Mouse (Mus musculus) kidney, embryonic 16.5 days (tissue): ENCODE measurements around the gene Fam151b. TPM values are rescaled to one million over a fixed set of nuclear protein-coding genes. Genes with fewer than 3 reads are reported as not detected.

Source experiments
- ATAC-seq: fragments of 200-750 bp; cut with Nextera tagmentation; 2 replicates; pipeline ENCODE4 v1.8.0; 2017; ENCODE audit warnings: moderate TSS enrichment; ENCODE audit not compliant: low FRiP score, low TSS enrichment
- H3K27ac ChIP-seq: fragments of 300-500 bp; sonication (generic); 2 replicates; pipeline ENCODE4 v1.5.1; 2014; ENCODE audit warnings: low read length
- H3K27me3 ChIP-seq: fragments of 300-500 bp; sonication (generic); 2 replicates; pipeline ENCODE4 v1.6.1; 2014; ENCODE audit warnings: low read length, control low read depth, mixed read lengths; ENCODE audit not compliant: insufficient read depth
- H3K36me3 ChIP-seq: fragments of 300-500 bp; sonication (generic); 2 replicates; pipeline ENCODE4 v1.6.1; 2014; ENCODE audit warnings: low read length, control low read depth, mixed read lengths; ENCODE audit not compliant: insufficient read depth
- H3K4me1 ChIP-seq: fragments of 300-500 bp; sonication (generic); 2 replicates; pipeline ENCODE4 v1.6.1; 2014; ENCODE audit warnings: low read length, control low read depth, mixed read lengths; ENCODE audit not compliant: insufficient read depth
- H3K4me2 ChIP-seq: fragments of 300-500 bp; sonication (generic); replicated peaks from 2 replicates; pipeline ENCODE4 v1.6.1; 2014; ENCODE audit warnings: low read depth, low read length
- H3K4me3 ChIP-seq: fragments of 300-500 bp; sonication (generic); 2 replicates; pipeline ENCODE4 v1.5.1; 2014; ENCODE audit warnings: mild to moderate bottlenecking, low read length
- H3K9ac ChIP-seq: fragments of 300-500 bp; sonication (generic); replicated peaks from 2 replicates; pipeline ENCODE4 v1.6.1; 2014; ENCODE audit warnings: low read length
- H3K9me3 ChIP-seq: fragments of 300-500 bp; sonication (generic); 2 replicates; pipeline ENCODE4 v1.6.1; 2016; ENCODE audit warnings: low read length, control low read depth
- WGBS: fragments of 180-500 bp; shearing (Covaris S2); extraction: QIAGEN DNeasy Blood & Tissue Kit; methylation state at CpG from one replicate; pipeline ENCODE4 v1.1.7; 2014; 5-methylcytosine and 5-hydroxymethylcytosine counted together
- polyA plus RNA-seq: library from polyadenylated mRNA; unstranded; fragments of >200 nt; fragmentation: Nextera tagmentation; extraction: Ambion mirVana; gene quantifications from 2 replicates; pipeline ENCODE4 v1.2.1, GENCODE M21; 2015

The Fam151b gene
- 0.17 and 0.24 TPM in 2 replicates for polyA plus RNA-seq

GRCm38 (mm10) chr13:92483852-92484463 is at the start of gene Fam151b:
Gene Fam151b, minus strand, starts transcription at chr13:92484015.
- Histone ChIP-seq H3K36me3 (0 out of 2 replicates have a peak, but pooled peaks cover 5% of the 10 kb centered on the region), H3K4me3 (peak within 1 kb of the TSS; percentile 51), H3K27ac (peak within 1 kb of the TSS; percentile 51), H3K9ac (peak within 1 kb of the TSS; percentile 60), H3K27me3 (no peaks in the 10 kb centered on the region), H3K4me1 (no peaks in the 10 kb centered on the region), H3K4me2 (peak within 1 kb of the TSS; percentile 68), H3K9me3 (peaks cover 2% of the 10 kb centered on the region; the same call in 1 of the 2 replicates)
- peak; percentile 100 for ATAC-seq
- WGBS: 4% methylated on average over 19 of the region's 19 CpGs

GRCm38 (mm10) chr13:92532216-92532615 is 48.4 kb upstream of the Fam151b start:
- ATAC-seq: no peak
- no peak overlapping the region for H3K4me2 ChIP-seq
- no peaks in the 10 kb centered on the region for H3K27me3 ChIP-seq
- peaks cover 11% of the 10 kb centered on the region; the same call in 1 of the 2 replicates for H3K4me1 ChIP-seq
- WGBS: 71% methylated on average over 2 of the region's 2 CpGs
- no peak overlapping the region for H3K4me3 ChIP-seq
- H3K36me3 ChIP-seq: no peaks in the 10 kb centered on the region
- no peak overlapping the region for H3K27ac ChIP-seq
- no peaks in the 10 kb centered on the region for H3K9me3 ChIP-seq
- H3K9ac ChIP-seq: no peak overlapping the region

DNA sequence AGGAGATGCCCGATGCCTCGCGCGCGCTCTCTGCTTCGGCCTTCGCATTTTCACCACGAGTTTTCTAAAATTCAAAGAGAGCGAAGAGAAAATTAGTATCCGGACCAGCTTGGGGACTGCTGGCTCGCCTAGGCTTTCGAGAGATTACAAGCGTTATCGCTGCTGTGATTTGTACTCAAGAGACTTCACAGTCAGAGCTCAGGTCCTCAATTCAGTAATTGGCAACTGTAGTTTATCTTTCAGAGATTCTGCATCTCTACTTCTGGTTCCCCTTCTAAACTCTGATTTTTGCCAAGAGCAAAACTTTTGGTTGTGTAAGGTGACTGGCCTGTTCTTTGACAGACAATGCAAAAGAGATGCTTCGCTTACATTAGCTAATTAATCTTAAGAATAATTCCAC is 47.4 kb upstream of the Fam151b start:
- H3K36me3 ChIP-seq: no peaks in the 10 kb centered on the region
- H3K9me3 ChIP-seq: no peaks in the 10 kb centered on the region
- peak overlapping the region; percentile 88 for H3K9ac ChIP-seq
- peak overlapping the region; percentile 98 for H3K27ac ChIP-seq
- peak overlapping the region; percentile 72 for H3K4me3 ChIP-seq
- H3K4me2 ChIP-seq: peak overlapping the region; percentile 76
- no peak for ATAC-seq
- peaks cover 11% of the 10 kb centered on the region; the same call in 1 of the 2 replicates for H3K4me1 ChIP-seq
- 4% methylated on average over 15 of the region's 15 CpGs for WGBS
- no peaks in the 10 kb centered on the region for H3K27me3 ChIP-seq

GRCm38 (mm10) chr13:92530721-92531211 is 47.0 kb upstream of the Fam151b start, which contains the start of gene Zfyve16:
Gene Zfyve16, minus strand, starts transcription at chr13:92530868.
- H3K9ac ChIP-seq: peak within 1 kb of the TSS; percentile 88
- peak within 1 kb of the TSS; percentile 76 for H3K4me2 ChIP-seq
- peaks cover 11% of the 10 kb centered on the region; the same call in 1 of the 2 replicates for H3K4me1 ChIP-seq
- peak within 1 kb of the TSS; percentile 72 for H3K4me3 ChIP-seq
- under 1% methylated on average over 46 of the region's 46 CpGs for WGBS
- ATAC-seq: peak; percentile 99
- H3K9me3 ChIP-seq: no peaks in the 10 kb centered on the region
- no peaks in the 10 kb centered on the region for H3K36me3 ChIP-seq
- H3K27ac ChIP-seq: peak within 1 kb of the TSS; percentile 98
- no peaks in the 10 kb centered on the region for H3K27me3 ChIP-seq

DNA sequence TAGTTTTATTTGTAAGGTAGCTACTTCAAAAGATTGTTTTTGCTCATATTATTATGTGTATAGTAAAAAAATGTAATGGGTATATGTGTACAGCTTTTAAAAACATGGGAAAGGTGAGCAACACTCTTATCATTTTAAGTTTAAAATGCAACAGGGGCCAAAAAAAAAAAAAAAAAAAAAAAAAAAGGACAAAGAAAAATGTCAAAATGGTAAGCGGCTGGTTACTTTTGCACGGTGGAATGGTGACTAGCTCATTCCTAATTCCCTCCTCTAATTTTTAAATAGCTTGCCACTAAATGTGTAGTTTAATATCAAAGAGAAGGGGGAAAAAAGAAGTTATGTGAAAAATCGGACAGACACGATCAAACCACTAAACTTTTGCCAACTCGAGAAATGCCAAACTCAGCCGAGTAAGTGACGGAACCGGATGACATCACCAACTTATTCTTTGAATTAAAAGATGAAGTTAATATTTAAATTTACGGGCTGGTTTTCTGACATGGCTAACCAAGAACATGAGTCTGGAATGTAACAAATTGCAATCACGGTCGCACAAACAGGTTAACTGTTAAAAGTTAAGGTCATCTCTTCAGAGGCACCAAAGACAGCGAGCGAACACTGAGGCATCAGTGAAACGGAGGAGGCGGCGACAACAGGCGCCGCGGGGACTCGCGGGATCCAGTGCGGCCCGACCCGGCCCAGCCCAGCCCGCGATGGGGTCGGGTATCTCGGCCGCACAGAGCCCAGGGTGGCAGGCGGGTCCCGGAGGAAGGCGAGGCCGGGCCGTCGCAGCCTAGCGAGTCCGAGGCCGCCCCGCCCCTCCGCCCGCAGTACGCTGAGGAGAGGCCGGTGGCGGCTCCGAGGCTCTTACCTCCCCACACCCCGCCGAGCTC is 46.3 kb upstream of the Fam151b start:
- peak overlapping the region; percentile 88 for H3K9ac ChIP-seq
- H3K4me2 ChIP-seq: peak overlapping the region; percentile 76
- no peak for ATAC-seq
- no peaks in the 10 kb centered on the region for H3K36me3 ChIP-seq
- H3K4me1 ChIP-seq: peaks cover 11% of the 10 kb centered on the region; the same call in 1 of the 2 replicates
- H3K27me3 ChIP-seq: no peaks in the 10 kb centered on the region
- H3K27ac ChIP-seq: peak overlapping the region; percentile 98
- 2% methylated on average over 44 of the region's 47 CpGs for WGBS
- peak overlapping the region; percentile 72 for H3K4me3 ChIP-seq
- H3K9me3 ChIP-seq: no peaks in the 10 kb centered on the region

GRCm38 (mm10) chr13:92523178-92523813 is 39.5 kb upstream of the Fam151b start:
- Histone ChIP-seq H3K4me2 (no peak overlapping the region), H3K9me3 (no peaks in the 10 kb centered on the region), H3K27me3 (no peaks in the 10 kb centered on the region), H3K9ac (no peak overlapping the region), H3K4me1 (no peaks in the 10 kb centered on the region), H3K36me3 (peaks cover 28% of the 10 kb centered on the region), H3K27ac (no peak overlapping the region), H3K4me3 (no peak overlapping the region)
- no peak for ATAC-seq
- WGBS: 85% methylated on average over 5 of the region's 5 CpGs

DNA sequence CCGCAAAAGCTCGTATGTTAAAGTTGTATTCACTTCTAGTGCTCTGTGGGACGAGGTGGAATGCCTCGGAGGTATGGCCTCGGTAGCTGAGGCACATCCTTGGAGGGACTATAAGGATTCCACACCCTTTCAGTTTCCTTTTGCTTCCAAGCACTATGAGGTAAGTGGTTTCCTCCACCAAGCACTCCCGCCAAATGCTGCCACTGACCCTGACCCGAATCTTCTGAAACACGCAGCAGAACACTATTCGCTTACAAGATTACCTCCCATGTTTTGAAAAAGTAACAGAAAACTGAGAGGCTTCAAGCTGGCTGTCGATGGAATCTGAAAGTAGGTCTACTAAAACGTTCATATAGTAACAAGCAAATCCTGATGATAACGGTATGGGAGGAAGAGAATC is 21.1 kb upstream of the Fam151b start:
- Histone ChIP-seq H3K27me3 (no peaks in the 10 kb centered on the region), H3K4me1 (no peaks in the 10 kb centered on the region), H3K9ac (no peak overlapping the region), H3K27ac (no peak overlapping the region), H3K4me3 (no peak overlapping the region), H3K9me3 (no peaks in the 10 kb centered on the region), H3K36me3 (peaks cover 27% of the 10 kb centered on the region), H3K4me2 (no peak overlapping the region)
- WGBS: 79% methylated on average over 12 of the region's 12 CpGs
- no peak for ATAC-seq

DNA sequence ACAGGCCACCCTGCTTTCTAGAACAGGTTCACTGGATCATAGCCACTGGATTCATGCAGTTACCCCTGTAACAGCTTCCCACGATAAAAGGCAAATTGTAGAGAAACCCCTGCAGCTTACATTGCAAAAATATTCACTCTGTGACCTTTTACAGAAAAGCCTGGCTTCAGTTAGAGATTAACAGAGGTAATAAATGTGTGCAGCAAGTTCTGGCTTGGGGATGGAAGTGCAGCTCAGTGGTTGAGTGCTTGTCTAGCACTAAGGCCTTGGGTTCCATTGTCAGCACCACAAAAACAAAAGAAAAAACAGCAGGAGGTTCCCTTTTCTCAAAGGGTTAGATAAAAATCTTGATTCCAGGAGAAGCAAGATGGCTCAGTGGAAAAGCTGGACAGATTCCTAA is 8.1 kb upstream of the Fam151b start:
- no peak overlapping the region for H3K9ac ChIP-seq
- H3K4me3 ChIP-seq: no peak overlapping the region
- H3K9me3 ChIP-seq: no peaks in the 10 kb centered on the region
- H3K27ac ChIP-seq: no peak overlapping the region
- H3K4me2 ChIP-seq: no peak overlapping the region
- WGBS: 74% methylated on average over 1 of the region's 1 CpGs
- no peaks in the 10 kb centered on the region for H3K27me3 ChIP-seq
- no peaks in the 10 kb centered on the region for H3K4me1 ChIP-seq
- peaks cover 20% of the 10 kb centered on the region for H3K36me3 ChIP-seq
- no peak for ATAC-seq

DNA sequence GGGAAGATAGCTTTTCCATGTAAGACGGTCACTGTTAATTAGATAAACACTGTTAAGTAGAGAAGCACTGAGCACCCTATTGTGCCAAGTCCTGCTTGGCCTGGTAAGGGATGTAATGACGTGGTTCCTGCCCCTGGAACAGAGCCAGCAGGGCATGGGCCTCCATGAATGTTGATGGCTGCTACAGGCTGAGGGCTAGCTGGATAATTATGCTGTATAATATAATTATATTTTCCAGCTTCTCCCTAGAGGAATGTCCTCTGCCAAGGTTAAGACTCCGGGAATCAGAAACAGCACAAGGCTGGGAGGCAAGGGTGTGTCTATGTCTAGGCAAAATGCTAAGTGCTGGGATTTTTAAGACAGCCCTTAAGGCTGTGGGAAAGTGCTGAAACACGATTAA is 7.0 kb upstream of the Fam151b start:
- Histone ChIP-seq H3K27ac (no peak overlapping the region), H3K9ac (no peak overlapping the region), H3K4me3 (no peak overlapping the region), H3K27me3 (no peaks in the 10 kb centered on the region), H3K4me1 (no peaks in the 10 kb centered on the region), H3K36me3 (peaks cover 25% of the 10 kb centered on the region), H3K4me2 (no peak overlapping the region), H3K9me3 (no peaks in the 10 kb centered on the region)
- WGBS: 75% methylated on average over 4 of the region's 4 CpGs
- 0 out of 2 replicates have a peak, but pooled peaks have one; percentile 12 for ATAC-seq
